Mouse (Mus musculus) hematopoietic multipotent progenitor cell, adult 10-12 weeks (in vitro differentiated cells): Measurements from ENCODE around the gene Rapsn. TPM values are rescaled to one million over a fixed set of nuclear protein-coding genes. Genes with fewer than 3 reads are reported as not detected.

ENCODE experiments used
- polyA plus RNA-seq: library from polyadenylated mRNA; stranded (reverse); fragments of >175 nt; gene quantifications from 2 replicates; pipeline ENCODE4 v1.2.3, GENCODE M21; 2012; ENCODE audit warnings: low replicate concordance

The Rapsn gene
- 0.22 and 0.65 TPM in 2 replicates for polyA plus RNA-seq

DNA sequence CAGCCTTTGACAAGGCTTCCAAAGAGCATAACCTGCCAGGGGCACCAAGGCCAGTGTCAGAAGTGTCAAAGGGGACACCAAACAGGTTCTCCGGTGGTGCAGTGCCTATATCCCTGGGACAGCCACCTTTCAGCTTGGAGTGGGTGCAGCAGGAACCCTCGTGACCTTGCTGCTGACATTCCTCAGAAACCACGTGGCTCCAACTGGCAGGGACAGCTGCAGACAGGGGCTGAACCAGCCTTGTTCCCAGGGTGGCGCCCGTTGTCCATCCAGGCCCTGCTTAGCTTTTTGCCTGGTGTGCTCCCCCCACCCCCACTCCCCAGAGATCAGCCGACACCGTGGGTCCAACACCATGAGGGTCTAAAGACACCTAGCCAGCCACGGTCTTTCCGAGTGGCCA, at the start of gene Rapsn:
TSS of gene Rapsn (plus strand) at position 236 of the 400 bp plus-strand sequence.

DNA sequence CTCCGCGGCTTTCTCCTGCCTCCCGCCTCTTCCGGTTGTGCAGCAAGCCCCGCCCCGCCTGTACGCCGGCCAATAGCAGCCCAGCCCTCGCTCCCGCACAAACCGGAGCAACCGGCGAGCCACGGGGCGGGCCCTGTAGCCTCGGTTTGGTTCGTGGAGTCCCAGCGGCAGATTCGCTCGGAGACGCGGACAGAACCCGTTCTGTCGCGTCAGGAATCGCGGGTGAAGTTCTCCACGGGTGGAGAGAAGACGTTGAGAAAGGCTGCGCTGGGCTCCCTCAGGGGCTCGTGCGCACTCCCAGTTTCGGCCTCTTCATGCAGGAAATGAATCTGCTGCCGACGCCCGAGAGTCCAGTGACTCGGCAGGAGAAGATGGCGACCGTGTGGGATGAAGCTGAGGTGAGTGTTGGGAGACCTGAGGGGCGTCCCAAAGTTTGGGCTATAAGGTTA, 18.5 kb downstream of the Rapsn start, which contains the start of gene Psmc3:
TSS of gene Psmc3 (plus strand) at position 76 of the 449 bp plus-strand sequence.

DNA sequence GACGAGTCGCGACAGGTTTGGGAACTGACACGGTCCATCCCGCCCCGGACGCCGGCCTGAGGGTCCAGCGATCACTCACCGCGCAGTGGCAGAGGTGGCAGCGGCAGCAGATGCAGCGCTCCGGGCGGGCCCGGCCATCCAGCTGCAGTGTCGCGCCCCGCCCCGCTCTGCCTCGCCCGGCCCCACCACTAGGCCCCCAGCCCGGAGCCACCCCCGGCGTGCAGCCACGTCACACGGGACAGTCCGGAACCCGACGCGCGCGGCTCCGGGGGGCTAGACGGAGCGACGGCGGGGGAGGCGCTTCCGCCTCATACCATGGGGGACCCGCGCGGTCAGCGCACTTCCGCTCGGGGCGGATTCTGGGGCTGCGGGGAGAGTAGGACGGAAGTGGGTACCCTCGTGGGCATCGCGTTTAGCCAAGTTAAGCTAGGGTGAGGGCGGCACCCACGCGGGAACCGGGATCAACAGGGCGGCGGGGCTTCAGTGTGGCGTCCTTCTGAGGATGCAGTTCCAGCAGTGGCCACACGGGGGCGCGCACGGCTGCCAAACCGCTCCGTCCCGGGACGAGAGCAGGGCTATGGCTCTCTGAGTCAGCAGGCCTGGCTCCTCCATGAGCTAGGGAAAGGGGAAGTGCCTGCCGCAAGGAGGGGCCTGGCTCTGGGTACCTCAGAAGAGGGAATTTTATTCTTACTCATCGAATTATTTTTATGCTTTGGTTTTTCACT, 34.8 kb downstream of the Rapsn start, which contains the start of gene Slc39a13:
TSS of gene Slc39a13 (minus strand) at position 342 of the 725 bp plus-strand sequence.

GRCm38 (mm10) chr2:91081775-91082695, 46.6 kb downstream of the Rapsn start, which contains the start of gene Spi1:
Spi1 (plus strand) TSS chr2:91082390.

Other genes with a start within 250 kb of the Rapsn start
- 3.2 and 9.3 TPM in 2 replicates for gene Mtch2, start 188.5 kb upstream of the Rapsn start, polyA plus RNA-seq
- 3.0 and 5.9 TPM in 2 replicates for gene C1qtnf4, start 149.8 kb upstream of the Rapsn start, polyA plus RNA-seq
- 2.3 and 5.1 TPM in 2 replicates for gene Kbtbd4, start 130.9 kb upstream of the Rapsn start, polyA plus RNA-seq
- gene Ndufs3, start 130.8 kb upstream of the Rapsn start, polyA plus RNA-seq = 49.3 and 59.5 TPM in 2 replicates
- 48.4 and 67.4 TPM in 2 replicates for gene Celf1, start 95.2 kb upstream of the Rapsn start, polyA plus RNA-seq
- gene Psmc3, start 18.4 kb downstream of the Rapsn start, polyA plus RNA-seq = 31.1 and 68.8 TPM in 2 replicates
- gene Slc39a13, start 34.8 kb downstream of the Rapsn start, polyA plus RNA-seq = 22.5 and 23.9 TPM in 2 replicates
- gene Spi1, start 46.8 kb downstream of the Rapsn start, polyA plus RNA-seq = 190 and 386 TPM in 2 replicates
- gene Mybpc3, start 82.5 kb downstream of the Rapsn start, polyA plus RNA-seq = 0.30 and 0.33 TPM in 2 replicates
- 28.9 and 50.3 TPM in 2 replicates for gene Madd, start 148.2 kb downstream of the Rapsn start, polyA plus RNA-seq
- 13.1 and 25.5 TPM in 2 replicates for gene Nr1h3, start 167.2 kb downstream of the Rapsn start, polyA plus RNA-seq
- gene Acp2, start 167.3 kb downstream of the Rapsn start, polyA plus RNA-seq = 5.7 and 18.6 TPM in 2 replicates
- gene Ddb2, start 201.4 kb downstream of the Rapsn start, polyA plus RNA-seq = 3.3 and 5.3 TPM in 2 replicates
- gene Pacsin3, start 220.3 kb downstream of the Rapsn start, polyA plus RNA-seq = 0.75 and 1.3 TPM in 2 replicates
- gene Arfgap2, start 229.4 kb downstream of the Rapsn start, polyA plus RNA-seq = 9.9 and 33.5 TPM in 2 replicates